Mouse (Mus musculus): ENCODE data around the gene Tgif2lx2. TPM values are rescaled to one million over a fixed set of nuclear protein-coding genes. Genes with fewer than 3 reads are reported as not detected.
"Not testable (repeated sequence)": the region's sequence is repeated elsewhere in the genome, so short reads cannot be mapped to it uniquely, and the experiment has no call there.

Gene Tgif2lx2
- not detected in 2 replicates for polyA plus RNA-seq (2011; ENCODE audit: insufficient read depth, insufficient read length, low read depth, missing spikeins)

GRCm38 (mm10) chrX:118426927-118427326, at the start of gene Tgif2lx2:
Gene Tgif2lx2 (plus strand): TSS chrX:118427227.
- not testable (repeated sequence) for H3K27ac ChIP-seq (ENCODE audit: insufficient read depth, low read length); H3K9ac ChIP-seq (ENCODE audit: low read depth, poor library complexity, severe bottlenecking); H3K4me3 ChIP-seq (ENCODE audit: low read depth, low read length); H3K9me3 ChIP-seq (replicated peaks; ENCODE audit: control insufficient read depth, insufficient read depth, low read length, poor library complexity, severe bottlenecking); H3K36me3 ChIP-seq (ENCODE audit: control insufficient read depth, insufficient read depth, low read length, poor library complexity, severe bottlenecking); H3K27me3 ChIP-seq (ENCODE audit: control insufficient read depth, insufficient read depth, low read length, poor library complexity, severe bottlenecking); H3K4me1 ChIP-seq (ENCODE audit: control insufficient read depth, insufficient read depth, low read length)

Other genes starting within 250 kb of the Tgif2lx2 start
- not detected in 2 replicates for gene Tgif2lx1, start 53.5 kb downstream of the Tgif2lx2 start, polyA plus RNA-seq (2011; ENCODE audit: insufficient read depth, insufficient read length, low read depth, missing spikeins)